Mouse (Mus musculus) kidney, adult 2 months (tissue): Measurements from ENCODE around the gene Zc2hc1c. TPM values are rescaled to one million over a fixed set of nuclear protein-coding genes. Genes with fewer than 3 reads are reported as not detected.

ENCODE experiments used
- DNase-seq: peaks from one replicate; pipeline ENCODE4 v3.0.0; 2021
- H3K27ac ChIP-seq: fragments of 200-500 bp; 2 replicates; pipeline ENCODE4 v1.5.1; 2012; ENCODE audit warnings: low read depth, low read length, control low read depth, inconsistent platforms; ENCODE audit not compliant: insufficient read depth
- H3K27me3 ChIP-seq: fragments of 200-500 bp; replicated peaks from 2 replicates; pipeline ENCODE4 v1.6.1; 2012; ENCODE audit warnings: mild to moderate bottlenecking, moderate library complexity, low read length, inconsistent platforms; ENCODE audit not compliant: control insufficient read depth, insufficient read depth
- H3K36me3 ChIP-seq: fragments of 200-500 bp; 2 replicates; pipeline ENCODE4 v1.6.1; 2012; ENCODE audit warnings: mild to moderate bottlenecking, moderate library complexity, low read length, inconsistent platforms; ENCODE audit not compliant: control insufficient read depth, insufficient read depth
- H3K4me1 ChIP-seq: fragments of 200-500 bp; 2 replicates; pipeline ENCODE4 v1.6.1; 2011; ENCODE audit warnings: low read length; ENCODE audit not compliant: control insufficient read depth, insufficient read depth
- H3K4me3 ChIP-seq: fragments of 200-500 bp; 2 replicates; pipeline ENCODE4 v1.5.1; 2011; ENCODE audit warnings: mild to moderate bottlenecking, low read depth, low read length, control low read depth; ENCODE audit not compliant: insufficient read depth
- CTCF ChIP-seq: fragments of 200-500 bp; conservative IDR thresholded peaks from 2 replicates; pipeline ENCODE4 v1.5.1; 2011; ENCODE audit warnings: low read depth, mild to moderate bottlenecking, control low read depth, low read length, moderate library complexity, mixed read lengths; ENCODE audit not compliant: insufficient read depth, insufficient read length
- POLR2A ChIP-seq: fragments of 200-500 bp; IDR thresholded peaks from one replicate; pipeline ENCODE4 v1.6.1; 2011; ENCODE audit warnings: low read depth, low read length, control low read depth
- WGBS: fragments of 180-500 bp; shearing (Covaris S2); methylation state at CpG from one replicate; pipeline ENCODE4 v1.1.7; 2018; 5-methylcytosine and 5-hydroxymethylcytosine counted together
- polyA plus RNA-seq: library from polyadenylated mRNA; depleted of rRNA; stranded (reverse); fragments of >200 nt; gene quantifications from 2 replicates; pipeline ENCODE4 v1.2.3, GENCODE M21; 2012

Gene Zc2hc1c
- polyA plus RNA-seq, 1 experiment: 3.2 TPM

GRCm38 (mm10) chr12:85264940-85265339 is 23.5 kb upstream of the Zc2hc1c start:
- H3K27ac ChIP-seq: no peak overlapping the region
- no peak overlapping the region for H3K4me3 ChIP-seq
- 54% methylated on average over 7 of the region's 7 CpGs for WGBS
- no peaks in the 10 kb centered on the region for H3K4me1 ChIP-seq
- no peaks in the 10 kb centered on the region; the same call in 1 of the 2 replicates for H3K36me3 ChIP-seq
- no peaks in the 10 kb centered on the region for H3K27me3 ChIP-seq
- no peak for TF ChIP-seq CTCF
- no peak for TF ChIP-seq POLR2A
- no peak for DNase-seq

- H3K4me3 ChIP-seq: no peak overlapping the region
- no peaks in the 10 kb centered on the region for H3K27me3 ChIP-seq
- TF ChIP-seq CTCF (no peak), POLR2A (no peak)
- WGBS: 90% methylated on average over 3 of the region's 3 CpGs
- H3K27ac ChIP-seq: no peak overlapping the region
- no peaks in the 10 kb centered on the region for H3K4me1 ChIP-seq
- no peaks in the 10 kb centered on the region; the same call in 1 of the 2 replicates for H3K36me3 ChIP-seq
- no peak for DNase-seq
Observed at GRCm38 (mm10) chr12:85266248-85266647, 22.1 kb upstream of the Zc2hc1c start.

GRCm38 (mm10) chr12:85269821-85270220 is 18.6 kb upstream of the Zc2hc1c start:
- no peaks in the 10 kb centered on the region for H3K4me1 ChIP-seq
- no peaks in the 10 kb centered on the region for H3K36me3 ChIP-seq
- TF ChIP-seq POLR2A: no peak
- TF ChIP-seq CTCF: no peak
- H3K4me3 ChIP-seq: peak overlapping the region; percentile 58
- whole genome bisulfite sequencing: 27% methylated on average over 3 of the region's 3 CpGs
- no peak for DNase-seq
- H3K27ac ChIP-seq: peak overlapping the region; percentile 14; the same call in 1 of the 2 replicates
- no peaks in the 10 kb centered on the region for H3K27me3 ChIP-seq

GRCm38 (mm10) chr12:85270319-85270718 is 18.1 kb upstream of the Zc2hc1c start, which contains the start of gene Mlh3:
Mlh3 (minus strand) TSS chr12:85270599.
- peak within 1 kb of the TSS; percentile 58 for H3K4me3 ChIP-seq
- H3K27ac ChIP-seq: peak within 1 kb of the TSS; percentile 14; the same call in 1 of the 2 replicates
- peak; percentile 53 for TF ChIP-seq CTCF
- peak; percentile 7 for TF ChIP-seq POLR2A
- no peaks in the 10 kb centered on the region for H3K27me3 ChIP-seq
- no peaks in the 10 kb centered on the region for H3K36me3 ChIP-seq
- WGBS: under 1% methylated on average over 35 of the region's 35 CpGs
- DNase-seq: peak; percentile 93
- H3K4me1 ChIP-seq: no peaks in the 10 kb centered on the region

GRCm38 (mm10) chr12:85271132-85271842 is 17.1 kb upstream of the Zc2hc1c start:
- no peaks in the 10 kb centered on the region for H3K27me3 ChIP-seq
- 76% methylated on average over 7 of the region's 7 CpGs for WGBS
- no peak for TF ChIP-seq CTCF
- no peak for TF ChIP-seq POLR2A
- no peaks in the 10 kb centered on the region for H3K36me3 ChIP-seq
- DNase-seq: no peak
- no peak overlapping the region for H3K27ac ChIP-seq
- H3K4me1 ChIP-seq: no peaks in the 10 kb centered on the region
- no peak overlapping the region for H3K4me3 ChIP-seq

- no peak overlapping the region for H3K4me3 ChIP-seq
- no peaks in the 10 kb centered on the region for H3K36me3 ChIP-seq
- no peaks in the 10 kb centered on the region for H3K4me1 ChIP-seq
- no peak for DNase-seq
- no peak overlapping the region for H3K27ac ChIP-seq
- 60% methylated on average over 4 of the region's 4 CpGs for WGBS
- no peaks in the 10 kb centered on the region for H3K27me3 ChIP-seq
- TF ChIP-seq CTCF (no peak), POLR2A (no peak)
Observed at GRCm38 (mm10) chr12:85271843-85272206, 16.6 kb upstream of the Zc2hc1c start.

GRCm38 (mm10) chr12:85273508-85273907 is 14.9 kb upstream of the Zc2hc1c start:
- H3K27ac ChIP-seq: no peak overlapping the region

More at GRCm38 (mm10) chr12:85273508-85273907, 14.9 kb upstream of the Zc2hc1c start:
- DNase-seq: no peak
- TF ChIP-seq CTCF (no peak), POLR2A (no peak)
- Histone ChIP-seq H3K27me3 (no peaks in the 10 kb centered on the region), H3K4me3 (no peak overlapping the region), H3K36me3 (no peaks in the 10 kb centered on the region), H3K4me1 (no peaks in the 10 kb centered on the region)
- WGBS: 47% methylated on average over 10 of the region's 10 CpGs
